Mouse (Mus musculus) erythroblast, embryonic 14.5 days (primary cell): Measurements from ENCODE around the gene Prcp.

ENCODE experiments used
- GATA1 ChIP-seq: IDR thresholded peaks from 2 replicates; pipeline ENCODE4 v1.6.1; 2012; ENCODE audit warnings: low read length, inconsistent platforms, mixed read lengths
- TAL1 ChIP-seq: IDR thresholded peaks from 3 replicates; pipeline ENCODE4 v1.6.1; 2012; ENCODE audit warnings: low read length, inconsistent platforms, mixed read lengths

DNA sequence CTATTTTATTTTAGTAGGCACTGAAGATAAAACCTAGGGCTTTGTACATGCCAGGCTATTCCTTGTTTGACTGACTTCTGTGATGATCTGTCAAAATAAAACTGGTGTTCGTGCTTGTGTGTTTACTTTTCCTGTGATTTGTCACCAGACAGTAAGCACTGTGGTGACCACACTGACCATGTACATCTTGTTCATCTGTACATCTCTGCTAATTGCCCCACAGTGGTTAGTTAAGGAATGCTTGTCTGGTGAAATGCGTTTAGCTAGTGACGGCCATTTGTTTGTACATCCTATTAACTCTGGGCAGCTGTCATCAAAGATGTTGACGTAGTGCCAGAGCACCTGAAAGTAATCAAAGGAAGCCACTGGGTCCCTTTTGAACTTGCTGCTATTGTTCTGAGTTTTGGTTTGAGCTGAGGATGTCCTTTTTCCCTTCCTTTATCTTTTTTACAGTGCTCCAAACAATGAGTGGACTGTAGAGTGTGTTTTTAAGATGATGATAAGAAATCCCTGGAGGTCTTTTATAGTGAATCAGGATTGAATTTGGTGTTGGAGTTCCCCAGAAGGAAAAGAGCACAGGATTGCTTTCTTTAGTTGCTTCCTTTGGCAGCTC lies 16.5 kb downstream of the Prcp start:
- TF ChIP-seq GATA1, result no peak
- no peak for TF ChIP-seq TAL1
